Mouse (Mus musculus) testis, adult 2 months (tissue): ENCODE data around the gene Ndufs8. TPM values are rescaled to one million over a fixed set of nuclear protein-coding genes. Genes with fewer than 3 reads are reported as not detected.

Source experiments
- H3K27ac ChIP-seq: fragments of 200-500 bp; 2 replicates; pipeline ENCODE4 v1.5.1; 2012; ENCODE audit warnings: low read depth, low read length; ENCODE audit not compliant: control insufficient read depth, insufficient read depth
- H3K27me3 ChIP-seq: fragments of 200-500 bp; 2 replicates; pipeline ENCODE4 v1.6.1; 2012; ENCODE audit warnings: mild to moderate bottlenecking, low read length, moderate library complexity; ENCODE audit not compliant: control insufficient read depth, insufficient read depth
- H3K36me3 ChIP-seq: fragments of 200-500 bp; 2 replicates; pipeline ENCODE4 v1.6.1; 2012; ENCODE audit warnings: mild to moderate bottlenecking, low read length; ENCODE audit not compliant: control insufficient read depth, insufficient read depth
- H3K4me1 ChIP-seq: fragments of 200-500 bp; 2 replicates; pipeline ENCODE4 v1.6.1; 2012; ENCODE audit warnings: low read length; ENCODE audit not compliant: control insufficient read depth, insufficient read depth
- H3K4me3 ChIP-seq: fragments of 200-500 bp; 2 replicates; pipeline ENCODE4 v1.5.1; 2012; ENCODE audit warnings: low read depth, mild to moderate bottlenecking, low read length, moderate library complexity, mixed read lengths; ENCODE audit not compliant: control insufficient read depth
- CTCF ChIP-seq: fragments of 200-500 bp; IDR thresholded peaks from 2 replicates; pipeline ENCODE4 v1.5.1; 2012; ENCODE audit warnings: low read depth, mild to moderate bottlenecking, inconsistent platforms, low read length, moderate library complexity; ENCODE audit not compliant: control insufficient read depth, insufficient read depth, insufficient replicate concordance
- POLR2A ChIP-seq: fragments of 200-500 bp; IDR thresholded peaks from 2 replicates; pipeline ENCODE4 v1.6.1; 2012; ENCODE audit warnings: low read depth, mild to moderate bottlenecking, inconsistent platforms, low read length, moderate library complexity; ENCODE audit not compliant: control insufficient read depth
- polyA plus RNA-seq: library from polyadenylated mRNA; depleted of rRNA; stranded (reverse); fragments of >200 nt; gene quantifications from 2 replicates; pipeline ENCODE4 v1.2.3, GENCODE M21; 2012

The Ndufs8 gene
- polyA plus RNA-seq, 1 experiment = 69.9 TPM

DNA sequence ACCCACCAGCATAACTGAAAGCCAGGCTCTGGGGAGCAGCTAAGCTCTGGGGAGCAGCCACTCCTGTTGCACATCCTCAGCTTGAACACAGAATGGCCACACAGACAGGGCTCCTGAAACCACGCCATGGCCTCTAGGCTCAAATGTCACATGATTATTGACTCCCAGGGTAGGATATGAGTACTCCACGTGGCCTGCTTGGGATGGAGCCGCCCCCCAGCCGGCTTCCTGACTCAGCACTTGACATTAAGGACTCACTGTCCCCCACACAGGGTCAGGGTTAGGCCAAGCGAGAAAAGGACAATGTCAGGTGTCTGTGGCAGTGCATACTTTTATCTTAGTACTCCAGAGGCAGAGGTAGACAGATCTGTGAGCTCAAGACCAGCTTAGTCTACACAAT is 2.4 kb downstream of the Ndufs8 start:
- no peak for TF ChIP-seq CTCF
- TF ChIP-seq POLR2A = no peak
- Histone ChIP-seq H3K27me3 (no peaks in the 10 kb centered on the region), H3K4me3 (no peak overlapping the region), H3K4me1 (peaks cover 25% of the 10 kb centered on the region), H3K36me3 (no peaks in the 10 kb centered on the region), H3K27ac (no peak overlapping the region)

DNA sequence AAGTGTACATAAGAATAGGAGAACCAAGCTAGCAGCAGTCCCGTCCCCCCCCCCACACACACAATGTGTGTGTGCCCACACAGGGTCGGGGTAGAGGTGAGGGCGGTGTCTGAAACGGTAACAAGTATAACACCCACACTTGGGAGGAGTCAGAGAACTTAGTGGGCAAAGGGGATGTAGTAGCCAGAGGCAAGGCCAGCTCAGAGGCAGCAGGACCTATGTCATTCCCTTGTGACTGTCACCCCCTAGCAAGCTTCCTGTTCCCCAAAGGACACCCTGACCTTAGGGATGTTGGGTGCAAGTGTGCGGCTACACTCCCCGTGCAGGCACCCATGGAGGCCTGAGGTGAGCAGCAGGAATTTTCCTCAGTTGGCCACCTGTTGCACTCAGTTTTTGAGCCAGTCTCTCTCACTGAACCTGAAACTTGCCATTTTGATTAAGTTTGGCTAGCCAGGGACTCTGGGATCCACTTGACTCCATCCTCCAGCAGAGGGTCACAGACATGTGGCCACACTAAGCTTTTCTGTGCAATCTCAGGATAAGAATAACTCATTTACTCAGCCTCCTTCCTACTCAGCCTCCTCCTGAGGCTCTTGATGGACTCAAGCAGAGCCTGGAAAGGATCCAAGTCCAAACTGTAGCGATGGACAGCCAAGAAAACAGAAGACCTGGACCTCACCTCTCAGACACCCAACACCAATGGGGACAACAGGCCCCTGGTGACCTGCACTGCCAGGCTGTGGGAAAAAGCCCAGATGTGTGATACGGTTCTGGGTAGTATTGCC is 4.5 kb downstream of the Ndufs8 start:
- Histone ChIP-seq H3K4me3 (no peak overlapping the region), H3K36me3 (no peaks in the 10 kb centered on the region), H3K27me3 (no peaks in the 10 kb centered on the region), H3K4me1 (peaks cover 30% of the 10 kb centered on the region), H3K27ac (no peak overlapping the region)
- TF ChIP-seq POLR2A = no peak
- TF ChIP-seq CTCF = no peak

DNA sequence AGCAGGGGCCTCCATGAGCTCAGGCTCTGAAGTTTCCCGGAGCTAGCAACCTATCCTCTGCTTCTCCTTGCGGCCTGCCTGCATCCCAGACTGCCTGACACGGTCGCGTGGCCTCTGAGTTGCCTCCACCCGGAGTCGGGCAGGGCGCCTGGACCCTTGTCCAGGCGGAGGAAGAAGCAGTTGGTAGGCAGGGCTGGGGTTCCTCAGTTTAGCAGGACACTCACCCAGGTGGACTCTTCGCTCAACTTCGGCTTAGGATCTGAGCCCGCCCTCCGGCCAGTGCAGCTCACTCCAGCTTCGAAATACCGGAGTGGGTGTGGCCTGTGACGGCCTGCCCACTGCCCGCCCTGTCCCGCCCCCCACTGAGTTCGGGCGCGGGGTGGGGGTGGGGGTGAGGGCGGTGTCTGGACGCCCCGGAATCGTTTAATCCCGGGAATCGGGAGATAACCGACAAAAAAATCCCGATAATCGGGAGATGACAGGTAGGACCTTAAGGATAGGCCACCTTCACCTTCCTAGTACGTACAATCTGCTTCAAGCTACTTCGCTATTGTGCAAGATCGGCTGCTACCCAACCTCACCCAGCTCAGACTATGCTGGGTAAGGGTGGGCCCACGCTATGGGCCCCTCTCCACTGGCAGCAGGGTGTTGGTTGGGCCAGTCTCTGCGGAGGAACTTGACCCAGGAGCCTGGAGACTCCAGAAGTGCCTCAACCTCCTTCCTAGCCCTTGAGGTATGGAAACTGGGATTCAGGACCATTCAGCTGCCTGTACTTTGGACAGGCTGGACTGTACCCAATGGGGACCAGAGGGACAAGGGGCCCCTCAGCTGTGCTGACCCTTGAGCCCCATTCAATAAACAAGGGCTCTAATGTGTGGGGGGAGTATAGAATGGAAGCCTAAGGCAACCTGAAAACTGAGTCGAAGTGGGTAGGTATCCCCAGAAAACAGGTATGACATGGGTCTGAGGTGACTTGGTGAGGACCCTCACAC is 5.5 kb downstream of the Ndufs8 start, which contains the start of gene Tcirg1:
Gene Tcirg1, minus strand, starts transcription at position 339 of the 992 bp plus-strand sequence.
- no peaks in the 10 kb centered on the region for H3K36me3 ChIP-seq
- TF ChIP-seq CTCF (no peak), POLR2A (0 out of 2 replicates have a peak, but pooled peaks have one; percentile 39)
- peaks cover 32% of the 10 kb centered on the region for H3K4me1 ChIP-seq
- peak within 1 kb of the TSS; percentile 87 for H3K4me3 ChIP-seq
- peak within 1 kb of the TSS; percentile 35 for H3K27ac ChIP-seq
- no peaks in the 10 kb centered on the region for H3K27me3 ChIP-seq

DNA sequence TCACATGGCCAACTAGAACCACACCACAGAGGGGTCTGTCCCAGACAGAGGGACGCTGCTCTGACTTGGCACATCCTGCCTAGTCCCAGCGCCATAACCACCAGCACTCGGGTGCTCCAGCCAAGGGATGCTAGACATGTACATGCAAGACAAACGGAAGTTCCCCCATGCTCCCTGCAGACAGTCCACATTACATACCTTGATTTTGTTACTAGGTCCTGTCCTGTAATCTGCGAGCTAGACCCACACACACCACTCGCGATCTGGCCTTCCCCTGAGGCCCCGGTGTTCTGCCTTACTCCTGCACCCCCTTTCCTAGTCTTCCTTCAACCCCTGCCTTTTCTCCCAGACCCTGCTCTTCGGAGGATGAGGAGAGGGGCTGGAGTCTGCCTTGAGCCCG is 6.2 kb downstream of the Ndufs8 start:
- peaks cover 32% of the 10 kb centered on the region for H3K4me1 ChIP-seq
- peak overlapping the region; percentile 35 for H3K27ac ChIP-seq
- no peaks in the 10 kb centered on the region for H3K27me3 ChIP-seq
- H3K36me3 ChIP-seq = no peaks in the 10 kb centered on the region
- no peak for TF ChIP-seq POLR2A
- TF ChIP-seq CTCF = no peak
- peak overlapping the region; percentile 87 for H3K4me3 ChIP-seq

DNA sequence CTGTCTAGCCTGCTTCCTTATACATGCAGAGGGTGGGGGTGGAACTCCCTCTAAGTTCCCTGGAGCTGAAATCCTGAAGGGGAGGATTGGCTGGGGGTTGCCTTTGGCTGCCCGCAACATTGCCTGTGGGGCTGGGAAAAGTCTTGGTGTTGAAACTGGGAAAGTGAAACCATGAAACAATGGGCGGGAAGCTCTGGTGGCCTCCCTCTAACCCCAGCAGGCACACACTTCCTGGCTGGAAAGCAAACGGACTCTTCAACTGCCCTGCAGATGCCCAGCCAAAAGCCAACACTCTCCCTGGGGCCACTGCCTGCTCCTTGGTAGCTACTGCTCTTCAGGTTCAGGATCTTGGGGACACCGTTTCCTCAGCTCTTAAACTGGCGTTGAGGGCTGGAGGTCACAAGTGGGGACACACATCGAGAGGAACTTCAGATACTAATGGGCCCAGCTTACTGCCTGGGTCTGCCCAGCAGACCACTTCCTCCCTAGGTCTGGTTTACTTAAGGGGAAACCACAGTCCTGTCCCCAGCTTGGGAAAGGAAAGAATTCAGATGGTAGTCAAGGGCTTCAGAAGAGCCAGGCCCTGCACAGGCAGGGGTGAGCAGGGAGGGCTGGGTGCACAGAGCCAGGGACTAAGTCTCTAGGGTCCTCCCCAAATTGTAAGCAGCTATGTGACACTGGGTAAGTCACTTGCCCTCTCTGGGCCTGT is 7.2 kb downstream of the Ndufs8 start:
- no peak overlapping the region for H3K4me3 ChIP-seq
- no peaks in the 10 kb centered on the region for H3K36me3 ChIP-seq
- TF ChIP-seq CTCF (no peak), POLR2A (no peak)
- peaks cover 32% of the 10 kb centered on the region for H3K4me1 ChIP-seq
- H3K27ac ChIP-seq = no peak overlapping the region; the same call in 1 of the 2 replicates
- H3K27me3 ChIP-seq = no peaks in the 10 kb centered on the region

DNA sequence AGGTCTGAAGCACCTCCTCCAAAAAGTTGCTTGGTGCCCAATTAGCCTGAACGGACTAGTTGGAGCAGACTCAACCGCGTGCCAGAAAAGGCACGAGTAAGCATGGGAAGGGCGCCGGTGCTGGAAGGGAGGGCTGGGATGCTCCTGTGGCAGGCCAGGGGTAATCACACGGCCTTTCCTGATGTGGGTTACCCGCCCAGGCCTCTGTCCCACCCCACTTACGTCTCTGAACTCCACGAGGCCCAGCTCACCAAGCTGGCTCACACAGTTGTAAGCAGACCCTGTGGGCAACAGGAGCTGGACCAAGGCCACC is 8.3 kb downstream of the Ndufs8 start:
- no peaks in the 10 kb centered on the region for H3K27me3 ChIP-seq
- H3K27ac ChIP-seq = no peak overlapping the region
- TF ChIP-seq POLR2A = no peak
- no peak for TF ChIP-seq CTCF
- no peaks in the 10 kb centered on the region for H3K36me3 ChIP-seq
- peaks cover 32% of the 10 kb centered on the region for H3K4me1 ChIP-seq
- H3K4me3 ChIP-seq = no peak overlapping the region

DNA sequence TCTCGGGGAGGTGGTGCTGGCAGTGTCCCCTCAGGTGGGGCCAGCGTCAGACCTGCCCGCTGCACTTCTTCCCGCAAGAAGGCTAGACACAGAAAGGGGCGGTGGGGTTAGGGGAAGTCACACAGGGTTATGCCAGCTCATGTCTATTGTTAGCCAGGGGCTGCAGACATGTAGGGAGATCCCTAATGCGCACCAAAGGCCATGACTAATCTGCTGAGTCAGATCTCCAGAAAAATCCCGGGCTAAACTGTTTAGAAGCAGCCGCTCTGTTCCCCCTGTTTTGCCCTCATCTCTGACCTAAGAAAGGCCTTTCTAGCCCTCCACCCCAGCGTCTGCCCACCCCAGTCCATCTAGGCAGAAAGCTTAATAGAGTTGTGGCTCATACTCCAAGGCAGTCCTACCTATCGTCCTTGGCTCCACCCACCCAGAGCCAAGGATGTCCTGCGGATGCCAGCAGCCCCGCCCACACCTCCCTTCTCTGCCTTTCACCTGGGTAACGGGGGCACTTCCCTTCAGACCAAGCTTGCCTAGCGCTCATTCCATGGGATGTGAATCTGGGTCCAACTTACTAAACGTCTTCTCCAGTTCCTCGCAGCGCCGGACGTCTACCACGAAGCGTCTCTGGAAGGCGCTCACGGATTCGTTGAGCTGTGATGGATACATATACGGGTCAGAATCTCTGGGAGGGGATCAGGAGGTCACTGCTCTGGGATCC is 8.8 kb downstream of the Ndufs8 start:
- Histone ChIP-seq H3K4me3 (peak overlapping the region; percentile 7), H3K4me1 (peaks cover 32% of the 10 kb centered on the region), H3K36me3 (no peaks in the 10 kb centered on the region), H3K27me3 (no peaks in the 10 kb centered on the region), H3K27ac (no peak overlapping the region)
- TF ChIP-seq POLR2A (no peak), CTCF (no peak)
